Mouse (Mus musculus) adrenal gland, postnatal 0 days (tissue): ENCODE measurements around the gene 1700013F07Rik. TPM values are rescaled to one million over a fixed set of nuclear protein-coding genes. Genes with fewer than 3 reads are reported as not detected.

Experiments used
- microRNA-seq: library from miRNA; unstranded; fragments of <30 nt; microRNA quantifications from one replicate; pipeline ENCODE4, GENCODE M21; 2016; ENCODE audit warnings: borderline replicate concordance; ENCODE audit not compliant: insufficient number of aligned reads
- polyA plus RNA-seq: library from polyadenylated mRNA; unstranded; fragments of >200 nt; fragmentation: Nextera tagmentation; extraction: Ambion mirVana; gene quantifications from 2 replicates; pipeline ENCODE4 v1.2.1, GENCODE M21; 2015

Gene 1700013F07Rik
- 0.50 and 1.0 TPM in 2 replicates for polyA plus RNA-seq

DNA sequence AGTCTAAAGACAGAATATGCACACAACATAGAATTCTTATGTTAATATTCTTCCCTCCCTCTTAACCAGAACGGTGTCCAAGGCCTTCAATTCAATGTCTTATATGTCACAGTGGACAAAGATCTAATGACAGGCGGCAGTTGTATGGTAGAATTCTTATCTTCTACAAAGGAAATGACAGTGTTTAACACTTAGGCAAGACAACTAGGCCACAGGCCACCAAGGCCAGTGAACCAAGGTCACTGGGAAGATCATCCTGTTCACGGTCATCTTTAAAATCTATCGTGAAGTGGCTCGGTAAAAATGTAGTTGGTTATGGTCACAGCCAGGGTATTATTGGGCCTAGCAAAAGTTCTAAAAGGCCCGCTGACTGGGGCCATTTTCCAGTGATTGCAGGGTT lies at the start of gene 1700013F07Rik:
Gene 1700013F07Rik (plus strand): TSS at position 200 of the 400 bp plus-strand sequence.

DNA sequence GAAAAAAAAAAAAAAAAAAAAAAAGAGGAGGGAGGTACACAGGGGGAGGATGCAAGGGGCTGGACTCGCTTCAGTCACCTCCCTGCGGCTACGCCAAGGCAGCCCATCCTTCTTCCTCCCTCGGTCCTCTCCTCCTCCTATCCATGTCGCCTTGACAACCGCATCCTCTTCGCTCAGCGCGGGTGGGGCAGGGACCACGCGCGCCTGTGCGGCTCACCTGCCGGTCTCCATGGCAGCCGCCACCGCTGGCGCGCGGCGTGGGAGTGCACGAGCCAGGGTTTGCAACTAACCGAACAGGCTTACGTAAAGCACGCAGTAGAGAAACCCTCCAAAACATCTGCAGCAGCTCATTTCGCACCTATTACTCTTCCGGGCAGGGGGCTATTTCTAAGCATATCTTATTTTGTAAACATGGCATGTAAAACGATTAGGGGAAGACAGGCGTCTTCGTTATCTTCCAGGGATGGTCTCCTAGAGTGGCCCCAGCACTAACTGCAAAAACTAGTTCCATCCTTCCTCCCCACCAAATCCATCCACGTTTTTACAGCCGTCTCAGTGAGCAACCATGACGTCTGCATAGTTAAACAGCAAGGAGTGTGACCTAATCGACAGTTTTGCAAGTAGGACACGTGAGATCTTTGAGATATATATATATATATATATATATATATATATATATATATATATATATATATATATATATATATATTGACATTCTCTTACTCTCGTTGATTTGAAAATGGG lies 2.7 kb downstream of the 1700013F07Rik start, which contains the start of gene 5330417C22Rik:
Gene 5330417C22Rik (minus strand): TSS at position 20 of the 744 bp plus-strand sequence.

DNA sequence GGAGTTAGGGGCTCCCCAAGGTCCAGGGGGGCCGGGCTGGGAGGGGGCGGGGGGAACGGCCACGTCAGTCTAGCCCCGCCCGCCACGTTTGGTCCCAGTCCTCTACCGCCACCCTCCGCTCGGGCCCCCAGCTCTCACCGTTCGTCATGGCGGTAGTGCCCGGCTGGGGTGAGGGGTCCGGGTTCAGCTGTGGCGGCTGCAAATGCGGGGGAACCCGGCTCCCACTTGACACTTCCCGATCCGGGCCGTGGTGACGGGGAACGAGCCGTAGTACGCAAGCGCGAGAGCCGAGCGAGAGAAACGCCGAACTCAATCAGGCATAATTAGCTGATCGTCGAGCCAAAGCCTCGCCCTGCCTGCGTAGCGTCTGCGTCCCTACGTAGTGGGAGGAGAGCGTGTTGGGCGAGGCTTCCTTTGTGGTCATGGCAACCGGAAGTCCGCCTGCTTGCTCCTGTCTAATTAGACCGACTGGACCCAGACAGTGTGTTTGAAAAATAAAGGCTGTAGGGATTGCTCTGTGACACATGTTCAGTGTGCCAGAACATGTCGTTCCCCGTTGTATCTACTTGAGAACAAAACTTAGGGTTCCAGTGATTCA lies 28.3 kb downstream of the 1700013F07Rik start, which contains the start of gene Tmem167b:
Gene Tmem167b (minus strand): TSS at position 334 of the 598 bp plus-strand sequence.

DNA sequence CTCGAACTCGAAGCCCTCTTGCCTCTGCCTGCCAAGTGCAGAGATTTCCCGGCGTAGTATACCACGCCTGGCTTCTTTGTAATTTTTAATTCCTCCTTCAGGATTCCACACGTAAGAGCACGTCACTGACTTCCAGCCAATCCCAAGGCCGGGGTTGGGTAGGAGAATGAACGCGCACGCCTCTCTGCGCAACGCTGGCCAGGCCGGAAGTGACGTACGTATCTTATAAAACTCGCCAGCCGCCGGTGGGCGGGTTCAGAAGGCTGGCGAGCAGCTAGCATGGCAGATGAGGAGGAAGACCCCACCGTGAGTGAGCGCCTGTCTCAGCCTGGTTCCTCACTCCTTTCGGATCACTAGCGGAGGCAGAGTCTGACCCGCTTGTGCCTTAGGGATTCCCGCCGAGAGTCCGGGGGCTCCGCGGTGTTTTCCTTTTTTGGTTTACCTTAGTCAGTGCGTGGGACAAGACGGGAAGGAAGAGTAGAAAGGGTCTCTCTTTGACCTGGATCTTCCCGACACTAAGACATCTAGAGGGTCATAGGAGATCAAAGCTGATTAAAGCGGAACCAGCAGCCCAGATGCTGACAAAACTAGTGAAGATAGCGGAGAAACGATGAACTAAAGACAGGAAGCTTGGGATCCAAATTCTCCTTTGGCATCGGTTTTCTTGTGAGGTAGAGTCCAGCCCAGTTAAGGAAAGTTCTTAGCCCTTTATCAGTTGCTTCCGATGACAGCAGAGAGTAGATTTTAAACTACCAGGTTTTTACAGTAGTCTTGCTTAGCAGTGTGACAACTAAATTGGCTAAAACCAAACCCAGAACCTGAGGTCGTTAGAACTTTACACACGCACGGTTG lies 37.7 kb downstream of the 1700013F07Rik start, which contains the start of gene Taf13:
Gene Taf13 (plus strand): TSS at position 256 of the 852 bp plus-strand sequence.

DNA sequence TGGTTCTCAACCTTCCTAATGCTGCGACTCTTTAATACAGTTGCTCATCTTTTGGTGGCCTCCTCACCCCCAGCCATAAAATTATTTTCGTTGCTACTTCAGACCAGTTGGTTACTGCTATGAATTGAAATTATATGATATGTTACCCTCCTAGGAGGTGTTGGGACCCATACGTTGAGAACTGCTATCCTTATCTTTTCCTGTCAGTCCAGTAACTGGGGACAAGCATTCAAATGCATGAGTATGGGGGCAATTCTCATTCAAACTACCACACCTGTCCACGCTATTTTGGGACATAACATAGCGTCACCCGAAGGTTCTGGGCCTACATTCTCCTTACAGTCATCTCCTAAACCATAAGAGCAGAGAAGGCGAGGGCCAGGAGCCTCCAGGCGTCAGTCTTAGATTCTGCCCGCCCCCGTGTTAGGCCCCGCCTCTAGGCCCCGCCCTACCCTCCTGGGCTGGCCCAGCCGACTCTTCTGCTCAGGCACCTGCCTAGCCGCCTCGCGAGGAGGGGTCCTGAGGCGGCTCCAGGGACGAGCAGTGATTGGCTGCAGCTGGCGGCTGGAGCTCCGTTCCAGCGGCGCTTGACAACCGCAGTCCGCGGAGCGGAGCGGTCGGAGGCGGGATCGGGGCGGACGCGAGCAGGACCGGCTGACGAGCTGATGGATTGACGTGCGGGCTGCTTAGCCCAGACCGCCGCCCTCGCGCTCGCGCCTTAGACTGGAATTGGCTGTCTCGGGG lies 57.0 kb downstream of the 1700013F07Rik start, which contains the start of gene Wdr47:
Gene Wdr47 (plus strand): TSS at position 494 of the 744 bp plus-strand sequence.

Small RNA genes within 50 kb of the gene (microRNA-seq; reads per million reads assigned to microRNA genes)
- gene Gm22860: not detected

Other genes with a start within 250 kb of the 1700013F07Rik start
- gene Mybphl, start 169.2 kb upstream of the 1700013F07Rik start, polyA plus RNA-seq: 0.13 TPM in 1 of 2 replicates, not detected in the other
- 11.5 and 11.7 TPM in 2 replicates for gene Psrc1, start 150.3 kb upstream of the 1700013F07Rik start, polyA plus RNA-seq
- gene Celsr2, start 118.6 kb upstream of the 1700013F07Rik start, polyA plus RNA-seq: 3.7 and 4.1 TPM in 2 replicates
- gene Sars, start 88.9 kb upstream of the 1700013F07Rik start, polyA plus RNA-seq: 93.7 and 121 TPM in 2 replicates
- 3.1 and 4.8 TPM in 2 replicates for gene 5330417C22Rik, start 2.4 kb downstream of the 1700013F07Rik start, polyA plus RNA-seq
- 32.8 and 39.7 TPM in 2 replicates for gene Tmem167b, start 28.3 kb downstream of the 1700013F07Rik start, polyA plus RNA-seq
- gene Taf13, start 37.5 kb downstream of the 1700013F07Rik start, polyA plus RNA-seq: 48.1 and 49.8 TPM in 2 replicates
- gene Wdr47, start 57.1 kb downstream of the 1700013F07Rik start, polyA plus RNA-seq: 6.6 and 8.0 TPM in 2 replicates
- gene Clcc1, start 119.8 kb downstream of the 1700013F07Rik start, polyA plus RNA-seq: 66.2 and 72.8 TPM in 2 replicates
- gene Gpsm2, start 188.2 kb downstream of the 1700013F07Rik start, polyA plus RNA-seq: 20.4 and 21.6 TPM in 2 replicates
- 0.08 TPM in 1 of 2 replicates, not detected in the other for gene Aknad1, start 205.5 kb downstream of the 1700013F07Rik start, polyA plus RNA-seq